Mouse (Mus musculus): Measurements from ENCODE around the gene Dmwd. TPM values are rescaled to one million over a fixed set of nuclear protein-coding genes. Genes with fewer than 3 reads are reported as not detected.

Dmwd gene
- total and polyA plus RNA-seq, 2 experiments from 2014 or later, result 33.1 to 134 TPM

DNA sequence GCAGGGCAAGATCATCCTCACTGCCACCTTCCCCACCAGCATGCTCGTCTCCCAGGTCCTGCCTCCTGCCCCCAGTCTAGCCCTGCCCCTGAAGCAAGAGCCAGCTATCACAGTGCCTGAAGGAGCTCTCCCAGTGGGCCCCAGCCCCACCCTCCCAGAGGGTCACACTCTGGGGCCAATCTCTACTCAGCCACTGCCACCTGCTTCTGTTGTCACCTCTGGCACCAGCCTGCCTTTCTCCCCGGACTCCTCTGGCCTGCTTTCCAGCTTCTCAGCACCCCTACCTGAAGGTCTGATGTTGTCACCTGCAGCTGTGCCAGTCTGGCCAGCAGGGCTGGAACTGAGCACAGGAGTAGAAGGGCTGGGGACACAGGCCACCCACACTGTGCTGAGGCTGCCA is 21.2 kb downstream of the Dmwd start:
- H3K4me3 ChIP-seq (ENCODE audit: low read depth, low read length), result no peak overlapping the region
- WGBS, result 66% methylated on average over 2 of the region's 2 CpGs
- no peak for TF ChIP-seq CTCF (IDR thresholded peaks at IDR 0.05)
- no peak for DNase-seq (ENCODE audit: low spot score)
- no peaks in the 10 kb centered on the region; the same call in none of the 2 replicates for H3K36me3 ChIP-seq (ENCODE audit: insufficient read depth, low read length)
- ATAC-seq (ENCODE audit: low FRiP score), result no peak
- H3K27me3 ChIP-seq (ENCODE audit: insufficient read depth, low read length), result peaks cover 8% of the 10 kb centered on the region
- no peaks in the 10 kb centered on the region for H3K9me3 ChIP-seq (ENCODE audit: low read length)
- peaks cover 14% of the 10 kb centered on the region for H3K4me1 ChIP-seq (ENCODE audit: insufficient read depth, low read length)
- H3K4me2 ChIP-seq (ENCODE audit: low read depth, low read length, poor library complexity, severe bottlenecking), result no peak overlapping the region
- no peak overlapping the region for H3K27ac ChIP-seq (ENCODE audit: low read depth, low read length)
- H3K9ac ChIP-seq (replicated peaks; ENCODE audit: low read length, poor library complexity, severe bottlenecking), result no peak overlapping the region

DNA sequence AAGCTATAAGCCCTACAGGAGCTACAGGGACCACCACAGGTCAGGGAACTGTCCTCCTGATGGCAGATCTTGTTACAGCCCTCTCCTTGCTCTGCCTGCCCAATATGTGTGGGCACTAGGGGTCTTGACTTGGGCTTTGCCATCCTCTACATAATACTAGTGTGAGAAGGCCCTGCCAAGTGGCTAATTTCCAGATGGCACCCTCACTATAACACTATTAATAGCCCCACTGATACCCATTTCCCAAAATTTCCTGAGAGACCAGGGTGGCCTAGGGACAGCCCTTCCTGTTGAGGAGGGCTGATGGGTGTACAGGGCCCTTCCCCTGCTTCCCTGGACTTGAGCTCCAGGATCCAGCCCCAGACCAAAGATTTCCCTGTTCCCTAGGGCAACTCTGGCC is 21.8 kb downstream of the Dmwd start:
- no peak for TF ChIP-seq CTCF (IDR thresholded peaks at IDR 0.05)
- no peak overlapping the region for H3K4me3 ChIP-seq (ENCODE audit: low read depth, low read length)
- H3K4me2 ChIP-seq (ENCODE audit: low read depth, low read length, poor library complexity, severe bottlenecking), result no peak overlapping the region
- ATAC-seq (ENCODE audit: low FRiP score), result no peak
- H3K27me3 ChIP-seq (ENCODE audit: insufficient read depth, low read length), result peaks cover 8% of the 10 kb centered on the region
- peaks cover 14% of the 10 kb centered on the region for H3K4me1 ChIP-seq (ENCODE audit: insufficient read depth, low read length)
- H3K9me3 ChIP-seq (ENCODE audit: low read length), result no peaks in the 10 kb centered on the region
- no peak for DNase-seq (ENCODE audit: low spot score)
- H3K36me3 ChIP-seq (ENCODE audit: insufficient read depth, low read length), result peaks cover 2% of the 10 kb centered on the region
- H3K9ac ChIP-seq (replicated peaks; ENCODE audit: low read length, poor library complexity, severe bottlenecking), result no peak overlapping the region
- no peak overlapping the region for H3K27ac ChIP-seq (ENCODE audit: low read depth, low read length)

DNA sequence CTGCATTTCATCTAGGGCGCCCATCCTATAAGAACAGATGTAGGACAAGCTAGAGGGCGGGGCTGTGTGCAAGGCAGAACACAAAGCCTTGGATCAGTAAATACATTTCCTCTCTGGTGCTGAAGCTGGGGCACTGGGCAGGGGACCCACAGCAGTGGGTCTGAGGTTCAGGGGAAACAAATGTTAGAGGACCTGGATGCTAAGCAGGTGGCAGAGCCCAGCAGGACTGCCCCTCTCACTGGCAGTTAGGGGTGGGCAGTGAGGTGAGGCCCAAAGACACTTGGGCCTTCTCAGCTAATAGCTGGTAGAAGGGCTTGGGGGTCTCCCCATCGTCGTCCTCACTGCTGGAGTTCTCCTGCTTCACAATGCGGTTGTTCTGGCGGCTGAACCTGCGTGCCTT is 22.8 kb downstream of the Dmwd start:
- no peak for DNase-seq (ENCODE audit: low spot score)
- Histone ChIP-seq H3K9me3 (ENCODE audit: low read length) (no peaks in the 10 kb centered on the region), H3K27ac (ENCODE audit: low read depth, low read length) (no peak overlapping the region), H3K9ac (replicated peaks; ENCODE audit: low read length, poor library complexity, severe bottlenecking) (no peak overlapping the region), H3K4me1 (ENCODE audit: insufficient read depth, low read length) (peaks cover 14% of the 10 kb centered on the region), H3K36me3 (ENCODE audit: insufficient read depth, low read length) (peaks cover 9% of the 10 kb centered on the region), H3K27me3 (ENCODE audit: insufficient read depth, low read length) (peaks cover 8% of the 10 kb centered on the region), H3K4me3 (ENCODE audit: low read depth, low read length) (no peak overlapping the region), H3K4me2 (ENCODE audit: low read depth, low read length, poor library complexity, severe bottlenecking) (no peak overlapping the region)
- WGBS, result 62% methylated on average over 7 of the region's 7 CpGs
- ATAC-seq (ENCODE audit: low FRiP score), result no peak
- TF ChIP-seq CTCF (IDR thresholded peaks at IDR 0.05), result no peak

DNA sequence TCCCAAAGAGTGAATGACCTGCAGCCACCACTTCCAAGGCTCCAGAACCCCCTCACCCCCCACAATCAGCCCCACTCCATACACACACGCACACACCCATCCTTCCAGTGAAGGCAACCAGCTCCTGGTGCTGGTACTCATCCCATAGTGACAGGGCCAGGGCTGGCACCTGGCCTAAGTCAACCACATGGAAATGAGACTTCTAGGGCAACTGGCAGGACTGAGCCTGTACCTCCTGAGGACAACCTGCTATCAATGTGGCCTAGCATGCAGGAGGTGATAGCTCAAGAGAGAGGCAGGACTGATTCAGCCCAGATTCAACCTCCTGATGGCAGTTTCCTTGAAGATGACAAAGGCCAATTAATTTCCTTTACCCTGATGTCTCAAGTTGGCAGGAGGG is 24.3 kb downstream of the Dmwd start:
- no peak for DNase-seq (ENCODE audit: low spot score)
- Histone ChIP-seq H3K9me3 (ENCODE audit: low read length) (no peaks in the 10 kb centered on the region), H3K4me1 (ENCODE audit: insufficient read depth, low read length) (peaks cover 9% of the 10 kb centered on the region; the same call in 1 of the 2 replicates), H3K27me3 (ENCODE audit: insufficient read depth, low read length) (no peaks in the 10 kb centered on the region), H3K36me3 (ENCODE audit: insufficient read depth, low read length) (peaks cover 20% of the 10 kb centered on the region), H3K27ac (ENCODE audit: low read depth, low read length) (no peak overlapping the region), H3K9ac (replicated peaks; ENCODE audit: low read length, poor library complexity, severe bottlenecking) (no peak overlapping the region), H3K4me2 (ENCODE audit: low read depth, low read length, poor library complexity, severe bottlenecking) (no peak overlapping the region), H3K4me3 (ENCODE audit: low read depth, low read length) (no peak overlapping the region)
- no peak for ATAC-seq (ENCODE audit: low FRiP score)
- 83% methylated on average over 1 of the region's 1 CpGs for WGBS
- no peak for TF ChIP-seq CTCF (IDR thresholded peaks at IDR 0.05)

DNA sequence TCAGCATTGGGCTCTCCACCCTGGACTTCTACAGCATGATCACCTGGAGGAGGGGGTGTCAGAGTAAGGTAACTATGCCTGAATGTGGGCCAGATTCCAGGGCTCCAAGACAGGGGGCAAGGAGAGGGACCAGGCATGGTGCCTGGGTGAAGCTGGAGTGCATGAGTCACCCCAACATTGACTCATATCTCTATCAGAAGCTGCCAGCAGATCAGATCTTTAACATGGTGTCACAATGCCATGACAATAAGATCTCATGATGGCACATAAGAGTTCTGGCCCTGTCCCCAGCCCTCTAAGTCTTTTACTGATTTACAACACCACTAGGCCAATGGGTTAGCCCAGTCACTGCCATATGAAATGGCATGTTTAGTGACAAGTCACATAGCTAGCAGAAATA is 27.7 kb downstream of the Dmwd start:
- DNase-seq (ENCODE audit: low spot score), result no peak
- no peak for ATAC-seq (ENCODE audit: low FRiP score)
- H3K27me3 ChIP-seq (ENCODE audit: insufficient read depth, low read length), result no peaks in the 10 kb centered on the region
- no peak overlapping the region for H3K4me2 ChIP-seq (ENCODE audit: low read depth, low read length, poor library complexity, severe bottlenecking)
- no peak for TF ChIP-seq CTCF (IDR thresholded peaks at IDR 0.05)
- H3K4me1 ChIP-seq (ENCODE audit: insufficient read depth, low read length), result no peaks in the 10 kb centered on the region
- no peaks in the 10 kb centered on the region for H3K9me3 ChIP-seq (ENCODE audit: low read length)
- no peak overlapping the region for H3K9ac ChIP-seq (replicated peaks; ENCODE audit: low read length, poor library complexity, severe bottlenecking)
- peaks cover 30% of the 10 kb centered on the region for H3K36me3 ChIP-seq (ENCODE audit: insufficient read depth, low read length)
- H3K4me3 ChIP-seq (ENCODE audit: low read depth, low read length), result no peak overlapping the region
- H3K27ac ChIP-seq (ENCODE audit: low read depth, low read length), result no peak overlapping the region

DNA sequence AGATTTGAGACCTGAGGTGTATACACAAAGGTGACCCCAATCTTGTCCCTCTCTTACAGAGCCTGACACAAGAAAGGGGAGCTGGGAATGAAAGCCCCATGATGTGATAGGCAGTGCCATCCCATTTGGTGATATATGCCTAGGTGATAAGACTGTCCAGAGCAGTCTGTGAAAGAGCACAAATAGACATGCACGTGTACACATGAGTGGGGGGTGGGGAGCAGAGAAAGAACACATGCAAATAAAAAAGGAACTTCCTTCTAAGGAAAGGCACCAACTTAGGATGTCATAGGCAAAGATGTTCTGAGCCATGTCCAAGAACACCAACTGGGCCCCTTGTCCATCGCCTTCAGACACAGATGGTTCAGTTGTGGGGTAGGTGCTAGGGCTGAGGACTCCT is 28.5 kb downstream of the Dmwd start:
- no peak for ATAC-seq (ENCODE audit: low FRiP score)
- H3K36me3 ChIP-seq (ENCODE audit: insufficient read depth, low read length), result peaks cover 30% of the 10 kb centered on the region
- H3K4me3 ChIP-seq (ENCODE audit: low read depth, low read length), result no peak overlapping the region
- H3K4me1 ChIP-seq (ENCODE audit: insufficient read depth, low read length), result no peaks in the 10 kb centered on the region
- WGBS, result 91% methylated on average over 2 of the region's 2 CpGs
- TF ChIP-seq CTCF (IDR thresholded peaks at IDR 0.05), result no peak
- H3K27ac ChIP-seq (ENCODE audit: low read depth, low read length), result no peak overlapping the region
- H3K4me2 ChIP-seq (ENCODE audit: low read depth, low read length, poor library complexity, severe bottlenecking), result no peak overlapping the region
- no peaks in the 10 kb centered on the region for H3K9me3 ChIP-seq (ENCODE audit: low read length)
- H3K9ac ChIP-seq (replicated peaks; ENCODE audit: low read length, poor library complexity, severe bottlenecking), result no peak overlapping the region
- DNase-seq (ENCODE audit: low spot score), result no peak
- no peaks in the 10 kb centered on the region for H3K27me3 ChIP-seq (ENCODE audit: insufficient read depth, low read length)

Measured in midbrain, postnatal 0 days (tissue).